Mouse (Mus musculus) midbrain, postnatal 0 days (tissue): Measurements from ENCODE around the gene Sytl1. TPM values are rescaled to one million over a fixed set of nuclear protein-coding genes. Genes with fewer than 3 reads are reported as not detected.

Experiments
- ATAC-seq: fragments of 200-750 bp; cut with Nextera tagmentation; 2 replicates; pipeline ENCODE4 v1.8.0; 2017; ENCODE audit warnings: moderate number of reproducible peaks, mild to moderate bottlenecking, moderate TSS enrichment, moderate library complexity; ENCODE audit not compliant: low FRiP score
- DNase-seq: peaks from one replicate; pipeline ENCODE4 v3.0.0-alpha.2; 2015; ENCODE audit warnings: low spot score
- H3K27ac ChIP-seq: fragments of 300-500 bp; sonication (generic); 2 replicates; pipeline ENCODE4 v1.5.1; 2014; ENCODE audit warnings: low read depth, mild to moderate bottlenecking, low read length, mixed read lengths
- H3K27me3 ChIP-seq: fragments of 300-500 bp; sonication (generic); 2 replicates; pipeline ENCODE4 v1.6.1; 2014; ENCODE audit warnings: low read length, control low read depth, mixed read lengths; ENCODE audit not compliant: insufficient read depth
- H3K36me3 ChIP-seq: fragments of 300-500 bp; sonication (generic); 2 replicates; pipeline ENCODE4 v1.6.1; 2014; ENCODE audit warnings: low read length, control low read depth, mixed read lengths; ENCODE audit not compliant: insufficient read depth
- H3K4me1 ChIP-seq: fragments of 300-500 bp; sonication (generic); 2 replicates; pipeline ENCODE4 v1.6.1; 2014; ENCODE audit warnings: mild to moderate bottlenecking, control low read depth, antibody characterized with exemption, low read length, mixed read lengths; ENCODE audit not compliant: insufficient read depth
- H3K4me2 ChIP-seq: fragments of 300-500 bp; sonication (generic); 2 replicates; pipeline ENCODE4 v1.6.1; 2014; ENCODE audit warnings: low read depth, mild to moderate bottlenecking, low read length, mixed read lengths; ENCODE audit not compliant: poor library complexity, severe bottlenecking
- H3K4me3 ChIP-seq: fragments of 300-500 bp; sonication (generic); 2 replicates; pipeline ENCODE4 v1.5.1; 2014; ENCODE audit warnings: low read depth, mild to moderate bottlenecking, low read length, moderate library complexity
- H3K9ac ChIP-seq: fragments of 300-500 bp; sonication (generic); replicated peaks from 2 replicates; pipeline ENCODE4 v1.6.1; 2014; ENCODE audit warnings: mild to moderate bottlenecking, low read length, moderate library complexity, mixed read lengths; ENCODE audit not compliant: poor library complexity, severe bottlenecking
- H3K9me3 ChIP-seq: fragments of 300-500 bp; sonication (generic); 2 replicates; pipeline ENCODE4 v1.6.1; 2016; ENCODE audit warnings: low read length, control low read depth
- CTCF ChIP-seq: IDR thresholded peaks from 2 replicates; pipeline ENCODE4 v1.5.1; 2016; ENCODE audit warnings: antibody characterized with exemption, mild to moderate bottlenecking
- WGBS: fragments of 180-500 bp; shearing (Covaris S2); extraction: QIAGEN DNeasy Blood & Tissue Kit; methylation state at CpG from one replicate; pipeline ENCODE4 v1.1.7; 2014; 5-methylcytosine and 5-hydroxymethylcytosine counted together
- polyA plus RNA-seq: library from polyadenylated mRNA; unstranded; fragments of >200 nt; fragmentation: Nextera tagmentation; extraction: Ambion mirVana; gene quantifications from 2 replicates; pipeline ENCODE4 v1.2.1, GENCODE M21; 2015
- total RNA-seq: library from RNA; depleted of rRNA; stranded (reverse); fragments of >200 nt; gene quantifications from 2 replicates; pipeline ENCODE4 v1.2.3, GENCODE M21; 2014

The Sytl1 gene
- total and polyA plus RNA-seq, 2 experiments from 2014 or later: 0.21 to 1.6 TPM

- H3K9ac ChIP-seq: no peak overlapping the region
- no peak overlapping the region for H3K27ac ChIP-seq
- H3K27me3 ChIP-seq: no peaks in the 10 kb centered on the region
- peak; percentile 14; the same call in 1 of the 2 replicates for ATAC-seq
- H3K4me1 ChIP-seq: no peaks in the 10 kb centered on the region
- no peak overlapping the region for H3K4me3 ChIP-seq
- TF ChIP-seq CTCF: peak; percentile 96
- 21% methylated on average over 4 of the region's 4 CpGs for WGBS
- no peaks in the 10 kb centered on the region for H3K9me3 ChIP-seq
- H3K36me3 ChIP-seq: peaks cover 38% of the 10 kb centered on the region
- H3K4me2 ChIP-seq: no peak overlapping the region
- DNase-seq: peak; percentile 80
Observed at GRCm38 (mm10) chr4:133301802-133302201, 38.9 kb upstream of the Sytl1 start.

DNA sequence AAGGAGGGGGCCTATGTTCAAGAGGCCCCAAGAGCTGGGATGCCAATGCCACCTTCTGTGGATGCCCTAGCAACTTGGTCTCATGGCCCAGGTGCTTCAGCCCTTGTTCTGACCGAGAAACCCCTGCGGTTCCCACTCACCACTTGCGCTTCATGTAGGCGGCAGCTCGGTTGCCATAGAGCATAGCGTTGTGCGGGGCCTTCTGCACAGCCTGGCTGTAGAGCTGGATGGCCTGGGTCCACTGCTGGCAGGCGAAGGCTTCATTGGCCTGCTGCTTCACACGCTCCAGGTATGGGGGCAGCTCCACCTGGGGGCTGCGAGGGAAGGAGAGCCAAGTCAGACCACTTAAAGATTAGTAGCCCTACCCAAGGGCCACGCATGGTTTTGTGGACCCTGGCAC lies 37.5 kb upstream of the Sytl1 start:
- DNase-seq (no peak), ATAC-seq (no peak)
- Histone ChIP-seq H3K4me2 (no peak overlapping the region), H3K36me3 (peaks cover 44% of the 10 kb centered on the region), H3K27me3 (no peaks in the 10 kb centered on the region), H3K9ac (no peak overlapping the region), H3K4me1 (no peaks in the 10 kb centered on the region), H3K9me3 (no peaks in the 10 kb centered on the region), H3K27ac (no peak overlapping the region), H3K4me3 (no peak overlapping the region)
- WGBS: 89% methylated on average over 11 of the region's 11 CpGs
- no peak for TF ChIP-seq CTCF

- peak; percentile 88 for DNase-seq
- peak; percentile 22; the same call in 1 of the 2 replicates for ATAC-seq
- Histone ChIP-seq H3K9ac (no peak overlapping the region; the same call in 1 of the 2 replicates), H3K27ac (peak overlapping the region; percentile 14; the same call in 1 of the 2 replicates), H3K9me3 (no peaks in the 10 kb centered on the region), H3K4me3 (no peak overlapping the region), H3K36me3 (peaks cover 44% of the 10 kb centered on the region), H3K4me1 (no peaks in the 10 kb centered on the region), H3K27me3 (no peaks in the 10 kb centered on the region), H3K4me2 (no peak overlapping the region)
- no peak for TF ChIP-seq CTCF
- WGBS: 57% methylated on average over 5 of the region's 5 CpGs
Observed at GRCm38 (mm10) chr4:133299701-133300100, 36.8 kb upstream of the Sytl1 start.

DNA sequence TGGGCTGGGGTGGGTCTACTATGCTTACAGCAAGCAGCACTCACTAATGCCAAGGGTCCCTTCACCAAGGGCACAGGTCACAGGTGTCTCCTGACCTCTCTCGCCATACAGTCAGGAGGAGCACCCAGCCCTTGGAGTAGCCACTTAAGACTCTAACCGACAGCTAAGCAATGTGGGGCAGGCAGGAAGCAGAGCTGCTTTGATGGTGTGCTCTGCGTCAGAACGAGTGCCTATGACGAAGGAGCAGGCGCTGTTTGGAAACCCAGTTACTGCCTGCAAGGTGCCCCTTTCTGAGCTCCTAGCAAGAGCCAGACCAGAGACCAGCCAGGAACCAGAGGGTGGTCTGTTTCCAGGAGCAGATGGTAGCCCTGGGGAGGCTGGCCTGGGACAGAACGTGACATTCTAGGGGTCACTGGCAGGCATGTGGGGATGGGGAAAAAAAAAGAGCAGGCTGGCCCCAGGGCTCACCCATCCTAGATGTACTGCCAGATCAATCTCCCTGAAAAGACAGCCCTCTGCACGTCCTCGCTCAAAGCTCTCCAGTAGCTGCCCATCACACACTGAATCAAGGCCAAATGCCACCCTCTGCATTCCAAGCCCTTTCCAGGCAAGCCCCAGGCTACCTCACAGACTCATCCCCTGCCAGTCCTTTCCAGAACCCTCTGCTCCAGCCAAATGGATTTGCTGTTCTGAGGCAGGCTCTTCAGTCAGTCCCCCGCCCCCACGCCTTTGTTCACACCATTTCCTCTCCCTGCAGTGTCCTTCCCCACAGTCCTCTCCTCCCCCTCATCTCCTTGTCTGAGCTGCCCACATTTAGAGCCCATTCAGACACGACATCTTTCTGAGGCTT lies 35.8 kb upstream of the Sytl1 start:
- Histone ChIP-seq H3K9ac (no peak overlapping the region), H3K27ac (peak overlapping the region; percentile 14; the same call in 1 of the 2 replicates), H3K4me1 (no peaks in the 10 kb centered on the region), H3K4me2 (no peak overlapping the region), H3K27me3 (no peaks in the 10 kb centered on the region), H3K4me3 (no peak overlapping the region), H3K36me3 (peaks cover 42% of the 10 kb centered on the region), H3K9me3 (no peaks in the 10 kb centered on the region)
- TF ChIP-seq CTCF: no peak
- peak; percentile 38; the same call in 1 of the 2 replicates for ATAC-seq
- 40% methylated on average over 12 of the region's 12 CpGs for WGBS
- peak; percentile 87 for DNase-seq

DNA sequence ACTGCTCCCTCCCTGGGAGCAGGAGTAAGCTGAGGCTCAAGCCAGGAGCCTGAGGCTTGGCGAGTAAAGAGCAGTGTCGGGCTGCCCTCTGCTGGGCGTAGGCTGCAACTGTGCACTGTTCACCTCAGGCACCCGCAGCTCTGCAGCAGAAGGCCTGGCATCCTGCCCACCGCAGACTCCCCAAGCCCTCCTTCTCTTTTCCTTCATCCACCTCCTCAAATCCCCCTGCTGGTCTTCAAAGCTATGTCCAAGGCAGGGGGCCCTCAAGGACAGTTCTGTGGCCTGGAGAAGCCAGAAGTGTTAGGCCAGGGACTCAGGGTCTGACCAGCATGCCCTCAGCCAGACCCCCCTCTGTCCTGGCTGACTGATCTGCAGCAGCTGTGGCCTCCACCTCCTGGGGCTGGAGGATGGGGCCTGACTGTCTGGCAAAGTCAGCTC lies 34.9 kb upstream of the Sytl1 start:
- WGBS: 0% methylated on average over 5 of the region's 5 CpGs
- peak; percentile 96 for TF ChIP-seq CTCF
- Histone ChIP-seq H3K9ac (no peak overlapping the region), H3K36me3 (peaks cover 39% of the 10 kb centered on the region), H3K27ac (peak overlapping the region; percentile 18; the same call in 1 of the 2 replicates), H3K4me3 (no peak overlapping the region), H3K4me1 (no peaks in the 10 kb centered on the region), H3K9me3 (no peaks in the 10 kb centered on the region), H3K27me3 (no peaks in the 10 kb centered on the region), H3K4me2 (no peak overlapping the region)
- DNase-seq: peak; percentile 95
- ATAC-seq: peak; percentile 71

DNA sequence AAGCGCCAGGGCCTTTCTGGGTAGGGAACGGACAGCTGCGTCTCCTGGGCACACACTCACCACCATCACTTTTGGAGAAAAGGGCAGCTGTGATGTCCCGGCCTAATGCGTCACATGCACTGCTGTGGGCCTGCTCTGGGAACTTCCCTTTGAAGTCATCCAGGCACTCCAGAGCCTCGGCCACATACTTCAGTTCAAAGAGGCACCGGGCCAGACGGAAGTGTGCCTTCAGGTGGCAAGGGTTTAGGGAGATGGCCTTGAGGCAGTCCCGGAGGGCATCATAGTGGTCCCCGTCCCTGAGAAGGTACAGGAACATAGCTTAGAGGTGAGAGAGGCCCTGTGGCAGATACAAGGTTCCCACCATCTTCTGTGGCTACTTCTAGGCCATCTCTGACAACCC lies 34.4 kb upstream of the Sytl1 start:
- Histone ChIP-seq H3K9me3 (no peaks in the 10 kb centered on the region), H3K4me2 (no peak overlapping the region), H3K9ac (no peak overlapping the region), H3K27me3 (no peaks in the 10 kb centered on the region), H3K4me3 (no peak overlapping the region), H3K4me1 (no peaks in the 10 kb centered on the region), H3K36me3 (peaks cover 35% of the 10 kb centered on the region), H3K27ac (no peak overlapping the region)
- no peak for TF ChIP-seq CTCF
- DNase-seq: no peak
- no peak for ATAC-seq
- 65% methylated on average over 10 of the region's 10 CpGs for WGBS
